Mouse (Mus musculus): ENCODE measurements at regions not wholly inside any gene's neighbourhood (a gene's known extent, or its start where the extent isn't known, plus 50 kb on each side); places are given as distances from the start of the nearest gene placed in this dataset.

DNA sequence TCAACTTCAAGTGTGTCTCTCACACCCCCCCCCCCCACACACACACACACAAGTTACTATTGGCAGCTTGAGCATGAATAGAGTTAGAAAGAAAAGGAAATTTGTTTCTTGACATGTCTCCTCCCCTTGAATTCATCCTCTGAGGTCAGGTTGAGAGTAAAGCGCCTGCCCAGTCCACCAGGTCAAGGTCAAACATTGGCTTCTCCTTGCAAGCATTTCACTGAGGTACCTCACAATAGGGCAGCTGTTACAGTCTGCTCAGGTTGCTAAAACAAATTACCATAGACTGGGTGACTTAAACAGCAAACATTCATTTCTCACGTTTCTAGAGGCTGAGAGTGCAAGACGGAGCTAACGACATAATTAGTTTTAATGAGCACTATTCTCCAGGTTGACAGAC is 344.2 kb downstream of the Galc start:
- Histone ChIP-seq H3K36me3 (ENCODE audit: control insufficient read depth, insufficient read depth, low read length, poor library complexity, severe bottlenecking) (no peaks in the 10 kb centered on the region), H3K4me1 (ENCODE audit: control insufficient read depth in 2 of 2, insufficient read depth in 2 of 2, low read length in 2 of 2, poor library complexity in 1 of 2) (no peaks in the 10 kb centered on the region), H3K4me3 (ENCODE audit: insufficient read depth in 1 of 2, low read depth in 1 of 2, low read length in 2 of 2, poor library complexity in 1 of 2, severe bottlenecking in 1 of 2) (no peak overlapping the region), H3K27ac (ENCODE audit: insufficient read depth, low read depth, low read length, poor library complexity, severe bottlenecking) (no peak overlapping the region), H3K9ac (ENCODE audit: insufficient read depth, low read depth, low read length, poor library complexity, severe bottlenecking) (no peak overlapping the region), H3K9me3 (ENCODE audit: control insufficient read depth, insufficient read depth, low read depth, low read length) (no peaks in the 10 kb centered on the region)
- no peak for TF ChIP-seq ZC3H11A (IDR thresholded peaks at IDR 0.05; ENCODE audit: borderline replicate concordance, low read depth, low read length)
- peak; percentile 2 for DNase-seq (ENCODE audit: low read depth, low spot score)
- in situ Hi-C loops (cut with MboI; ENCODE audit: low sequenced_read_pairs in 2 of 2, unreplicated experiment in 2 of 2), result no loop called here

- H3K36me3 ChIP-seq (ENCODE audit: control insufficient read depth, insufficient read depth, low read length, poor library complexity, severe bottlenecking), result no peaks in the 10 kb centered on the region
- H3K9ac ChIP-seq (ENCODE audit: insufficient read depth, low read depth, low read length, poor library complexity, severe bottlenecking), result no peak overlapping the region
- H3K27ac ChIP-seq (ENCODE audit: insufficient read depth, low read depth, low read length, poor library complexity, severe bottlenecking), result no peak overlapping the region
- TF ChIP-seq MAFK (IDR thresholded peaks at IDR 0.05; ENCODE audit: insufficient read depth, low read depth, low read length) (no peak), ZNF384 (IDR thresholded peaks at IDR 0.05; ENCODE audit: low read depth, low read length) (no peak), ZC3H11A (IDR thresholded peaks at IDR 0.05; ENCODE audit: borderline replicate concordance, low read depth, low read length) (no peak), HCFC1 (IDR thresholded peaks at IDR 0.05; ENCODE audit: borderline replicate concordance, insufficient read depth, low read length) (no peak), CHD2 (IDR thresholded peaks at IDR 0.05; ENCODE audit: low read depth, low read length) (no peak)
- in situ Hi-C loops (cut with MboI; ENCODE audit: low sequenced_read_pairs in 2 of 2, unreplicated experiment in 2 of 2), result no loop called here
- H3K9me3 ChIP-seq (ENCODE audit: control insufficient read depth, insufficient read depth, low read depth, low read length), result no peaks in the 10 kb centered on the region
- no peaks in the 10 kb centered on the region for H3K4me1 ChIP-seq (ENCODE audit: control insufficient read depth in 2 of 2, insufficient read depth in 2 of 2, low read length in 2 of 2, poor library complexity in 1 of 2)
- H3K4me3 ChIP-seq (ENCODE audit: insufficient read depth in 1 of 2, low read depth in 1 of 2, low read length in 2 of 2, poor library complexity in 1 of 2, severe bottlenecking in 1 of 2), result no peak overlapping the region
- DNase-seq (ENCODE audit: low read depth, low spot score), result no peak
Observed at GRCm38 (mm10) chr12:97912730-97913129, 346.5 kb downstream of the Galc start.

DNA sequence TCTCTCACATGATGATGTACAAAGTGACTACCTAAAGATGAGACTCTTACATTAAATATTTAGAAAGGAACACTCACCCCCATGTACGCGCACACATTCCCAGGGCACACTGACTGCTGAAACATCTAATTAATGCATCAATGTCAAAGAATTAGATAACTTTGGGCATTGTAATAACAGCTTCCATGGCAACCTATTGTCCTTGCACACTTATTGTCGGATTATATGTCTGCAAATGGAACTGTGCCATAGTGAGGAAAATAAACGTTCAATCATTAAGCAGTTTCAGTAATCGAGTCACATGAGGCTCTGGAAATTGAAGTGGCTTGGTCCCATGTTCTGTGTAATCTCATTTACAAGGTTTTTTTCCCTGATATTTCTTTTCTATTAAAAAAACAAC is 360.0 kb downstream of the Galc start:
- Histone ChIP-seq H3K36me3 (ENCODE audit: control insufficient read depth, insufficient read depth, low read length, poor library complexity, severe bottlenecking) (no peaks in the 10 kb centered on the region), H3K4me3 (ENCODE audit: insufficient read depth in 1 of 2, low read depth in 1 of 2, low read length in 2 of 2, poor library complexity in 1 of 2, severe bottlenecking in 1 of 2) (no peak overlapping the region), H3K4me1 (ENCODE audit: control insufficient read depth in 2 of 2, insufficient read depth in 2 of 2, low read length in 2 of 2, poor library complexity in 1 of 2) (no peaks in the 10 kb centered on the region), H3K9me3 (ENCODE audit: control insufficient read depth, insufficient read depth, low read depth, low read length) (no peaks in the 10 kb centered on the region), H3K27ac (ENCODE audit: insufficient read depth, low read depth, low read length, poor library complexity, severe bottlenecking) (no peak overlapping the region), H3K9ac (ENCODE audit: insufficient read depth, low read depth, low read length, poor library complexity, severe bottlenecking) (no peak overlapping the region)
- no peak for DNase-seq (ENCODE audit: low read depth, low spot score)
- in situ Hi-C loops (cut with MboI; ENCODE audit: low sequenced_read_pairs in 2 of 2, unreplicated experiment in 2 of 2), result no loop called here
- no peak for TF ChIP-seq ZNF384 (IDR thresholded peaks at IDR 0.05; ENCODE audit: low read depth, low read length)
- no peak for TF ChIP-seq HCFC1 (IDR thresholded peaks at IDR 0.05; ENCODE audit: borderline replicate concordance, insufficient read depth, low read length)
- TF ChIP-seq MAFK (IDR thresholded peaks at IDR 0.05; ENCODE audit: insufficient read depth, low read depth, low read length), result no peak
- no peak for TF ChIP-seq CHD2 (IDR thresholded peaks at IDR 0.05; ENCODE audit: low read depth, low read length)
- no peak for TF ChIP-seq ZC3H11A (IDR thresholded peaks at IDR 0.05; ENCODE audit: borderline replicate concordance, low read depth, low read length)

DNA sequence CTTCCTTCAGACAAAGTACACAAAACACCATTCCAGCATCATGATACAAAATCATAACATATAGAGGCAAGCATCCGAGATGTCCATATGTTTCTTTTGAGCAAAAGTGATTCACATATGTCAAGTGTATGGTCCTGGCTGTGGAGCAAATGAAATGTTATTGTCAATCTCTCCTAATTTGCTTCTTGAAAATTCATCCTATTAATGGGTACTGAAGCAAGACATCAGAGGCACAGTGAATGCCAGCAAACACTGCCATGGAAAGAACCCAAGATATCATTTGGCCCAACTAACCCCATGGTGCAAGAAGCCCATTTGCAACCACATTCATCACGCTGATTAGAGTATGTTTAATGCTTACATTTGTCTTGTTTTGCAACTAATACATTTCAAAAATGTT is 361.1 kb downstream of the Galc start:
- DNase-seq (ENCODE audit: low read depth, low spot score), result no peak
- no peak for TF ChIP-seq ZNF384 (IDR thresholded peaks at IDR 0.05; ENCODE audit: low read depth, low read length)
- TF ChIP-seq ZC3H11A (IDR thresholded peaks at IDR 0.05; ENCODE audit: borderline replicate concordance, low read depth, low read length), result no peak
- no peak for TF ChIP-seq CHD2 (IDR thresholded peaks at IDR 0.05; ENCODE audit: low read depth, low read length)
- TF ChIP-seq HCFC1 (IDR thresholded peaks at IDR 0.05; ENCODE audit: borderline replicate concordance, insufficient read depth, low read length), result no peak
- no peak for TF ChIP-seq MAFK (IDR thresholded peaks at IDR 0.05; ENCODE audit: insufficient read depth, low read depth, low read length)
- Histone ChIP-seq H3K4me1 (ENCODE audit: control insufficient read depth in 2 of 2, insufficient read depth in 2 of 2, low read length in 2 of 2, poor library complexity in 1 of 2) (no peaks in the 10 kb centered on the region), H3K36me3 (ENCODE audit: control insufficient read depth, insufficient read depth, low read length, poor library complexity, severe bottlenecking) (no peaks in the 10 kb centered on the region), H3K27ac (ENCODE audit: insufficient read depth, low read depth, low read length, poor library complexity, severe bottlenecking) (no peak overlapping the region), H3K9me3 (ENCODE audit: control insufficient read depth, insufficient read depth, low read depth, low read length) (no peaks in the 10 kb centered on the region), H3K9ac (ENCODE audit: insufficient read depth, low read depth, low read length, poor library complexity, severe bottlenecking) (no peak overlapping the region), H3K4me3 (ENCODE audit: insufficient read depth in 1 of 2, low read depth in 1 of 2, low read length in 2 of 2, poor library complexity in 1 of 2, severe bottlenecking in 1 of 2) (no peak overlapping the region)
- in situ Hi-C loops (cut with MboI; ENCODE audit: low sequenced_read_pairs in 2 of 2, unreplicated experiment in 2 of 2), result no loop called here

- no peak for TF ChIP-seq ZC3H11A (IDR thresholded peaks at IDR 0.05; ENCODE audit: borderline replicate concordance, low read depth, low read length)
- TF ChIP-seq ZNF384 (IDR thresholded peaks at IDR 0.05; ENCODE audit: low read depth, low read length), result no peak
- no peak for TF ChIP-seq MAFK (IDR thresholded peaks at IDR 0.05; ENCODE audit: insufficient read depth, low read depth, low read length)
- no peak for TF ChIP-seq HCFC1 (IDR thresholded peaks at IDR 0.05; ENCODE audit: borderline replicate concordance, insufficient read depth, low read length)
- no peak for TF ChIP-seq CHD2 (IDR thresholded peaks at IDR 0.05; ENCODE audit: low read depth, low read length)
- H3K36me3 ChIP-seq (ENCODE audit: control insufficient read depth, insufficient read depth, low read length, poor library complexity, severe bottlenecking), result no peaks in the 10 kb centered on the region
- no peak overlapping the region for H3K27ac ChIP-seq (ENCODE audit: insufficient read depth, low read depth, low read length, poor library complexity, severe bottlenecking)
- H3K4me3 ChIP-seq (ENCODE audit: insufficient read depth in 1 of 2, low read depth in 1 of 2, low read length in 2 of 2, poor library complexity in 1 of 2, severe bottlenecking in 1 of 2), result no peak overlapping the region
- no peak overlapping the region for H3K9ac ChIP-seq (ENCODE audit: insufficient read depth, low read depth, low read length, poor library complexity, severe bottlenecking)
- no peak for DNase-seq (ENCODE audit: low read depth, low spot score)
- no peaks in the 10 kb centered on the region for H3K4me1 ChIP-seq (ENCODE audit: control insufficient read depth in 2 of 2, insufficient read depth in 2 of 2, low read length in 2 of 2, poor library complexity in 1 of 2)
- in situ Hi-C loops (cut with MboI; ENCODE audit: low sequenced_read_pairs in 2 of 2, unreplicated experiment in 2 of 2), result no loop called here
- no peaks in the 10 kb centered on the region for H3K9me3 ChIP-seq (ENCODE audit: control insufficient read depth, insufficient read depth, low read depth, low read length)
Observed at GRCm38 (mm10) chr12:97895981-97896380, 363.3 kb downstream of the Galc start.
